Mouse (Mus musculus) right cerebral cortex, postnatal 10 days (tissue): ENCODE measurements at regions not wholly inside any gene's neighbourhood (a gene's known extent, or its start where the extent isn't known, plus 50 kb on each side); places are given as distances from the start of the nearest gene placed in this dataset.

ENCODE experiments used
- DNase-seq, 2 experiments: peaks; one replicate each; pipeline ENCODE4 v3.0.0; 2021; ENCODE audit warnings: low spot score in 2 of 2

DNA sequence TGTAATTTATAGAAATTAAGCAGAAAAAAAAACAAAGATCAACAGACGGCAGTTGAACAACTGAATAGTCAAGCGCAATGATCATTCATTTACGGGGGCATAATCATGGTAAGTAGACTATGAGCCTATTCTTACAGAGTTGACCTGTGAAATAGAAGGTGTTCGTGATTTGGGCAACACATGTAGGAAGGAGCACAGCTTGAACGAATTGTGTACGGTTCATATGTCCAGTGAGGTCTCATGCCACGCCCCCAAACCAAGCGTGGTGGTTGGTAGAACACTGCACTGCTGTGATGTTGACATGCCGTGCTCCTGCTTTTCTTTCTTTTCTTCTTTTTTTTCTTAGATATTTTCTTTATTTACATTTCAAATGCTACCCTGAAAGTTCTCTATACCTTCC, 563.1 kb downstream of the Etv1 start:
- no peak for DNase-seq

DNA sequence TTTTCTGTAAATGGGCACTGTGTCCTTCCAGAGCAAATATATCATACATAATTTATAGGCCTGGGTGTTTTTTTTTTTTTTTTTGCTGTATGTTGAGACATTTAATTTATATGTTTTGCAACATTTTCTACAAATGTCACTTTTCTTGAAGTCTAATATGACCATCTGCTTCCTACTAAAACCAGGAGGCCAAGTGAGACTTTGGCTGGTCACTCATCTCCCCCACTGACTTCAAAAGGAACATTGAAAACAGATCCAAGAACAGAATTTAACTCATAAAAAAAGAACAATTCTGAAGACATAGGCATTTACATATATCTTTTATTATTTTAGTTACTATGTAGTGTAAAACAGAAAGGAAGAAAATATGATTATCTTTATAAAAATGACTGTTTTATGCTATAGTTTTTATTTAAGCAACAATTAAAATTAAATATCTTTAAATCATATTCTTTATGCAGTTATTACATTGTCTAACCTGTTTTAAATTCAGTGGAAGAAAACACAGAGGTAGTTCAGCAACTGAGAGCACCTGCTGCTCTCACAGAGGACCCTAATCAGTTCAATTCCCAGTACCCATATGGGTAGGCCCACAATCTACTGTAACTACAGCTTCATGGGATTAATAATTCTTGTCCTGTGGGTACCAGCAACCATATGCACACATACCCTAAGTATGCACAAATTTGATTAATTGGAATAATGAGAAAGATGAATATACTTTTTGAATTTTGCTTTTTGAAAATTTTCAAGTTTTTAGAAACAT, 592.5 kb downstream of the Etv1 start:
- DNase-seq, result no peak

DNA sequence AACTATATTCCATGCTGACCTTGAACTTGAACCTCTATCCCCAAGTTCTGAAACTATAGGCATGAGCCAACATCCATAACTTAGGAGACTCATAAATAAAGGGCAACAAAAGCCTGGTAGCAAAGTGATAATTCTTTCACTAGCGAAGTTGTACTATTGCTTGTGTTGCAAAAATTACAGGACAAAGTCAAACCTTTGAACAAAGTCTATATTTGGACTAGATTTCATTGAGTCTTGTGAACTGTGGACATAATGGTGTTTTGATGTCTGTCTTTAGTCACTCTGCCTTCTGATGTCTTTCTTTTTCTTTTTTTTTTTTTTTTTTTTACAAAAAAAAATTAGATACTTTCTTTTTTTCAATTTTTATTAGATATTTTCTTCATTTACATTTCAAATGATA, 594.5 kb downstream of the Etv1 start:
- DNase-seq, result no peak
